Mouse (Mus musculus): ENCODE measurements at regions not wholly inside any gene's neighbourhood (a gene's known extent, or its start where the extent isn't known, plus 50 kb on each side); places are given as distances from the start of the nearest gene placed in this dataset.

DNA sequence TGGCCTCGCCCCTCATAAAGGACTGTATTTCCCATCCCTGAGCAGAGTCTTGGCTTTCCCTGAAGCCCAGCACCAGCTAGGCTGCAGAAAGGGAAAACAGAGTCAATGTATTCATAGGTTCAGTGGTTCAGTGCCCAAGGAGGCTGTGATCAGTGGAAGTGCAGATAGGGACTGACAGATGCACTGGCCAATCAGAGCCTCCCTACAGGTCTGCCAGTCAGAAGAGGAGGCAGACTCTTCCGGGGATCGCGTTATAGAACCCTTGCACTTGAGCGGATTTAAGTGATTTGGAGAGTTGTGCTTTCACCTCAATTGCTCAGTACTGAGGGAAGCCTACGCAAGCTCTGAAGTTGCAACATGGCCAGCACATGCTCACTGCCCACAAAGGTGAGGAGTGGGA lies 153.9 kb downstream of the BC005561 start:
- peak; percentile 75 for DNase-seq (ENCODE audit: low spot score)

Measured in testis, postnatal 14 days (tissue).